Mouse (Mus musculus) megakaryocyte, embryonic 14.5 days (primary cell): ENCODE measurements around the gene Xylt1.

Experiments
- FLI1 ChIP-seq: IDR thresholded peaks from 2 replicates; pipeline ENCODE4 v1.6.1; 2012; ENCODE audit warnings: low read length, inconsistent platforms, mixed read lengths
- GATA1 ChIP-seq: IDR thresholded peaks from 3 replicates; pipeline ENCODE4 v1.6.1; 2012; ENCODE audit warnings: mixed read lengths, low read length, inconsistent platforms, borderline replicate concordance

- TF ChIP-seq FLI1 = no peak
- TF ChIP-seq GATA1 = no peak
Measured at GRCm38 (mm10) chr7:117394380-117394779, 13.6 kb downstream of the Xylt1 start.
